Mouse (Mus musculus) neutrophil, adult 5-6 weeks (primary cell): ENCODE measurements around the gene Itm2b. TPM values are rescaled to one million over a fixed set of nuclear protein-coding genes. Genes with fewer than 3 reads are reported as not detected.

Experiments
- ATAC-seq: fragments of 151-379, 151-347 bp; 2 replicates; pipeline ENCODE4 v1.8.0; 2017; ENCODE audit warnings: mild to moderate bottlenecking, moderate TSS enrichment; ENCODE audit not compliant: insufficient number of reproducible peaks, poor library complexity, low FRiP score, severe bottlenecking; ENCODE audit errors: extremely low read depth
- total RNA-seq: library from RNA; stranded (forward); fragments of 200-1000 nt; gene quantifications from 2 replicates; pipeline ENCODE4 v1.2.3, GENCODE M21; 2017

Gene Itm2b
- total RNA-seq, 1 experiment from 2014 or later: 1,047 TPM

- no peak for ATAC-seq
These were observed 15.0 kb upstream of the Itm2b start for GRCm38 (mm10) chr14:73399866-73400618.

- peak; percentile 44; the same call in 1 of the 2 replicates for ATAC-seq
These were observed 13.4 kb upstream of the Itm2b start for GRCm38 (mm10) chr14:73398367-73398996.

- ATAC-seq: no peak
These were observed 10.7 kb upstream of the Itm2b start for GRCm38 (mm10) chr14:73395750-73396149.

- no peak for ATAC-seq
These were observed 9.3 kb upstream of the Itm2b start for GRCm38 (mm10) chr14:73394263-73395006.

GRCm38 (mm10) chr14:73391457-73391856, 6.4 kb upstream of the Itm2b start:
- ATAC-seq: no peak

GRCm38 (mm10) chr14:73390196-73390595, 5.1 kb upstream of the Itm2b start:
- ATAC-seq: no peak

- 0 out of 2 replicates have a peak, but pooled peaks have one; percentile 5 for ATAC-seq
These were observed 4.0 kb upstream of the Itm2b start for GRCm38 (mm10) chr14:73389059-73389458.

- no peak for ATAC-seq
These were observed 3.5 kb upstream of the Itm2b start for GRCm38 (mm10) chr14:73388546-73388945.

- no peak for ATAC-seq
These were observed 1.4 kb upstream of the Itm2b start for GRCm38 (mm10) chr14:73386493-73386892.

- ATAC-seq: no peak
These were observed 758 bp upstream of the Itm2b start for GRCm38 (mm10) chr14:73385720-73386374.

- ATAC-seq: peak; percentile 41; the same call in 1 of the 2 replicates
These were observed 560 bp downstream of the Itm2b start for GRCm38 (mm10) chr14:73384546-73384912.

- ATAC-seq: no peak
These were observed 1.3 kb downstream of the Itm2b start for GRCm38 (mm10) chr14:73383746-73384145.

GRCm38 (mm10) chr14:73382699-73383098, 2.4 kb downstream of the Itm2b start:
- ATAC-seq: no peak

GRCm38 (mm10) chr14:73381559-73381958, 3.5 kb downstream of the Itm2b start:
- no peak for ATAC-seq

- ATAC-seq: no peak
These were observed 7.3 kb downstream of the Itm2b start for GRCm38 (mm10) chr14:73377804-73378203.

- no peak for ATAC-seq
These were observed 8.2 kb downstream of the Itm2b start for GRCm38 (mm10) chr14:73376920-73377319.

- ATAC-seq: no peak
These were observed 9.2 kb downstream of the Itm2b start for GRCm38 (mm10) chr14:73375903-73376302.

- ATAC-seq: no peak
These were observed 9.6 kb downstream of the Itm2b start for GRCm38 (mm10) chr14:73375445-73375844.

- no peak for ATAC-seq
These were observed 10.7 kb downstream of the Itm2b start for GRCm38 (mm10) chr14:73374315-73374890.
